Mouse (Mus musculus) cerebellum, adult 8-10 months (tissue): ENCODE results near the gene Rps8.
"Not testable (repeated sequence)": the region's sequence is repeated elsewhere in the genome, so short reads cannot be mapped to it uniquely, and the experiment has no call there.

Experiments
- DNase-seq: peaks from one replicate; pipeline ENCODE4 v3.0.0; 2022

The Rps8 gene

DNA sequence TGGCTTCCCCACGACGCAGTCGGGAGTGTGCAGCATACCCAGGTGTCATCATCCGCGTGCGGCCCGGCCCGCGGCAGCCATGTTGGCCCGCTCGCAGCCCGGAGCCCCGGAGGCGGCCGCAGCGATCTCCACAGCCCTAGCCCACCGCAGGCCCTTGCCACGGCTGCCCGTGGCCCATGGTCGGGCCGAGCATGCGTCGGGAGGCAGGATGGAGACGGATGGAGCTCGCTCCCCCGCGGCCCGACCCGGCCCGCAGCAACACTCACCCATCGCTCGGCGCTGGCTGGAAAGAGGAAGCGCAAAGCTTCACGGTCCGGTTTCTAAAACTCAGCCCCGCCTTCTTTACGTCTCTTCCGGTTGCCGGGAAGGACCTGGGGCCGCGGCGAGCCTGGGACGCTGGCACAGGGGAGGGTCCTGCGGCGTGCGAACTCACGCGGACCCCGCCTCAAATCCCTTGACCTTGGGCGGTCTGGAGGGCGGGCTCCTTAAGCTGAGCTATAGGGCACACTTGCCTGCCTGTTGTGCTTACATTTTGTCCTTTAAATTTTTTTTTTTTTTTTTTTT lies at the start of gene Rps8:
Gene Rps8 (minus strand): TSS at position 452 of the 564 bp plus-strand sequence.
- peak; percentile 81 for DNase-seq

DNA sequence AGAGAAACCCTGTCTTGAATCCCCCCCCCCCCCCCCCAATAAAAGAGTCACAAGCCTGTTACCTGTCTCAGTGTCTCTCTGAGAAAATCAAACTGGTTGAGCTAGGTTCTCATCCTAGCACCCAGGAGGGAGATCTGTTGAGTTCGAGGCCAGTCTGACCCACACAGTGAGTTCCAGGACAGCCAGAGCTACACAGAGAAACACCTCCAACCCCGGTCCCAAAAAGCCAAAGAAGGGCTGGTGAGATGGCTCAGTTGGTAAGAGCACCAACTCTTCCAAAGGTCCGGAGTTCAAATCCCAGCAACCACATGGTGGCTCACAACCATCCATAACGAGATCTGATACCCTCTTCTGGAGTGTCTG lies 46.9 kb upstream of the Rps8 start:
- DNase-seq, result no peak

DNA sequence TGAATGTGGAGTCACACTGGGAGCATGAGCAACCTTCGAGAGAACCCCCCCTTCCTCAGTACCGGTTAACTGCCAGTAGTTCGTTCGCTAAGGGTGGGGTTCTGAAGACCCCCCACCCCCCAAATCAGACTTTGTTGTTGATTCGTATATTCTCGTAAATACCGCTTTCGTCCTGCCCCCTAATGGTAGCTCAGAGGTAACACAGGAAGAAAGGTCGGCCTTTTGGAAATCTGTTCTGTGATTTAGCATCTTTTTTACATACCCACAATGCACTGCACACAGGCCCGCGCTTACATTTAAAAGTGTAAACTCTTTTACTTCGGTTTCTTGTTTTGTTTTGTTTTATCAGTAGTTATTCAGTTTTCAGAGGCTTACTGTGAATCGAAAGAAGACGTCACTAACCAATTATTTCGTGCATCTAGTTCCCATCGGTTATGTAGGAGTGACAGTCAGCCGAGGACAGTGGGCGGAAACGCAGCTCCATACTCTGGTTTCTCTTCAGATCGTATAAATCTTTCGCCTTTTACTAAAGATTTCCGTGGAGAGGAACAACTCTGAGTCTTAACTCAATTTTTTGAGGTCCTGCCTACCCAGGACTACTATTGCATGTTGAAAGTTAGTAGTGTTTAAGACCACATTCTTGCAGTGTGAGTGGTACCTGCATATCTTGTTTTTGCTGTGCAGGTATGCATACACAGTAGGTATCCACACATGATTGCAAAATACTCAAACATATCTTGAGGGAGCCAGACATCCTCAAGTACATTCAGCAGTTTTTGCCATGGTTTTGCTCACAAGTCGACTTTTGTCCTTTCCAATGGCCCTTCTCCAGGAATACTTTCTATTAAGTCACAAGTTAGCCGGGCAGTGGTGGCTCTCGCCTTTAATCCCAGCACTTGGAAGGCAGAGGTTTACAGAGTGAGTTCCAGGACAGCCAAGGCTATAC lies 46.3 kb upstream of the Rps8 start:
- DNase-seq, result peak; percentile 32

DNA sequence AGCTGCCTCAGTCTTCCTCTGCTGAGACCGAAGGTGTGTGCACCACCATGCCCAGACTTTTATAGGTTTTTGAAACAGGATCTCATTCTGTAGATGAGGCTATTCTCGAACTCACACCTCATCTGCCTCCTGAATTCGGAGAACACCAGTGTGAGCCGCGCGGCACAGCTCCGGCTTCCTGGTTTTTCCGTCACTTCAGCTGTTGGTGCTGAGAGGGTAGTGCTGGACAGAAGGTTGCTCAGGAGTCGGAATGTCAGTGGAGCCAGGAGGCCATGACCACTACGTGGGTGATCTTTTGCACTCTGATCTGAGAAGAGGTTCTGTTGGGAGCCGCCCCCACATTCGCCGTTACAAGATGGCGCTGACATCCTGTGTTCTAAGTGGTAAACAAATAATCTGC lies 35.8 kb upstream of the Rps8 start:
- no peak for DNase-seq

DNA sequence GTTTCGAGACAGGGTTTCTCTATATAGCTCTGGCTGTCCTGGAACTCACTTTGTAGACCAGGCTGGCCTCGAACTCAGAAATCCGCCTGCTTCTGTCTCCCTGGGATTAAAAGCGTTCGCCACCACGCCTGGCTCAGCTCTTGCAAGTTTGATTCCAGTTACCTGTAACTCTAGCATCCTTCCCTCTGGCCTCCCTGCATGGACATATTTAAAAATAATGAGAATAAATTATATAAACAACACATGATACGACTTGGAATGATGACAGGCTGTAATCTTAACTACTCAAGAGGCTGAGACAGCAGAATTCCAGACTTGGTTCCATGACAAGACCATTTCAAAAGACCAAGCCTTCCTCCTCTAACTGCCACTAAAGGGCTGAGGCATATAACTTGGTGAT lies 34.6 kb upstream of the Rps8 start:
- no peak for DNase-seq

DNA sequence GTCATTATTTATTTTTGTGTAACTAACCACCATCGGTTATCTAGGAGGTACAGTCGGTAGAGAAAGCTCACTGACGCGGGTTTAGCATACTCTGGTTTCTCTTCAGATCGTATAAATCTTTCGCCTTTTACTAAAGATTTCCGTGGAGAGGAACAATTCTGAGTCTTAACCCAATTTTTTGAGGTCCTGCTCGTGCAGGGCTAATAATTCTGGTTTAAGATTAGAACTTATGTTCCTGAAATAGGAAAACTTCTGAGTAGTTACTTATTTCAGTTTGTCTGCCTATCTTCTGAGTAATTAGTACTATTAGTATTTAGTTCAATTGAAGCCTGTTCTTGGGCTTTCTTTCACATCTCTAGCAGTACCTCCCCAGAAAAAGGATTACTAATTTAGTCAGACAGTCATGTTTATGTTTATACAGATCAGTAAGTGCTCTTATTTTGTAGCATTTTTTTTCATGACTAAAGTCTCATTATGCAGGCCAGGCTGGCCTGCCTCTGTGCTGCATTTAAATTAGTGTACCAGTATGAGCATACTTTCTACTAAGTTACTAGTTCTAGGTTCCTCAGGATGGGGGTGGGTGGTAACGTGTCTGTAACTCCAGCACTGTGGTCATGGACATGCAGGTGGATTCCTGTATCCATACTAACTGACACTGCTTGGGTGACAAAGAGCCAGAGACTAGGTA lies 34.0 kb upstream of the Rps8 start:
- DNase-seq, result no peak

DNA sequence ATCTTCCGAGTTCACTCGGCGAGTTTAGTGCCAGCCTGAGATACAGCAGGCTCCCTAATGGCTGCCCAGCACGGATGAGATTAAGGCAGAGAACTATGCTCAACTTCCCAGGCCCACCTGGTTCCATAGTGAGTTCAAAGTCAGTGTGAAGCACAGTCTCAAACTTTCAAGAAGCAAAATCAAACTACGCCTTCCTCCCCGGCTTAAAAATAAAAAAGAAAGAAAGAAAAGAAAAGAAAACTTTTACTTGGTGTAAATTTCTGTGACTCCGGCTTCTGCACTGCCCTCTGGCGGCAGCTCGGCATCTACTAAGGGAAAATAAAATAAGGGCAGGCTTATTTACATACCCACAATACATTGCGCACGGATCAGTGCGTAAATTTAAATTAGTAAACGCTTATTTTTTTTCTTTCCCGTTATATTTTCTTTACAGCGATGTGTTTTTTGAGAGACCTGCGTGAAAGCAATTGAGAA lies 33.4 kb upstream of the Rps8 start:
- DNase-seq, result peak; percentile 76

DNA sequence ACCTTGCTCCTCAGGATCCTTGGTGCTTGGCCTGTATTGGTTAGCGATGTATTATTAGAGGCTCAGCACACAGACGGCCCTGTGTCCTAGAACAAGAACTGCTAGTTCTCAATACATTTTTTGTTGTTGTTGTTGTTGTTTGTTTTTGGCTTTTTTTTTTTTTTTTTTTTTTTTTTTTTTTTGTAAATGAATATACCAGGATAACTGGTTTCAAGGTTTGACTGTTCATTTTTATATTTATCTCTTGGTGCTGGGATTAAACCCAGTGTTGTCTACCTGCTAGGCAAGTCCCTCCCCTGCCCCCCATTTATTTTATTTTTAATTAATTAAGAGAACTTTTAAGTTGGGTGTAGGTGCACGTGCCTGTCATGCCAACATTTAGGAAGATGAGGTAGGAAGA lies 32.9 kb upstream of the Rps8 start:
- no peak for DNase-seq

DNA sequence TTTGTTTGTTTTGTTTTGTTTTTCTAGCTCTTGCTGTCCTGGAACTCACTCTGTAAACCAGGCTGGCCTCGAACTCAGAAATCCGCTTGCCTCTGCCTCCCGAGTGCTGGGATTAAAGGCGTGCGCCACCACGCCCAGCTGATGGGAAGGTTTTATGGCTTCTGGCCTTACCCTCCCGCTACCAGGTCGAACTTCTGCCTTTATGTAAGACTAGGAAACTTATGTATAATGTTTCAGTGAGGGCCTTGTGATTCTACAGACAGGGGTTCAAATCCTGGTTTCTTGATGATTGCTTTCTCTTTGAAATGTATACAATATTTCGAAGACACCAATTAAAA lies 26.7 kb upstream of the Rps8 start:
- not testable (repeated sequence) for DNase-seq

DNA sequence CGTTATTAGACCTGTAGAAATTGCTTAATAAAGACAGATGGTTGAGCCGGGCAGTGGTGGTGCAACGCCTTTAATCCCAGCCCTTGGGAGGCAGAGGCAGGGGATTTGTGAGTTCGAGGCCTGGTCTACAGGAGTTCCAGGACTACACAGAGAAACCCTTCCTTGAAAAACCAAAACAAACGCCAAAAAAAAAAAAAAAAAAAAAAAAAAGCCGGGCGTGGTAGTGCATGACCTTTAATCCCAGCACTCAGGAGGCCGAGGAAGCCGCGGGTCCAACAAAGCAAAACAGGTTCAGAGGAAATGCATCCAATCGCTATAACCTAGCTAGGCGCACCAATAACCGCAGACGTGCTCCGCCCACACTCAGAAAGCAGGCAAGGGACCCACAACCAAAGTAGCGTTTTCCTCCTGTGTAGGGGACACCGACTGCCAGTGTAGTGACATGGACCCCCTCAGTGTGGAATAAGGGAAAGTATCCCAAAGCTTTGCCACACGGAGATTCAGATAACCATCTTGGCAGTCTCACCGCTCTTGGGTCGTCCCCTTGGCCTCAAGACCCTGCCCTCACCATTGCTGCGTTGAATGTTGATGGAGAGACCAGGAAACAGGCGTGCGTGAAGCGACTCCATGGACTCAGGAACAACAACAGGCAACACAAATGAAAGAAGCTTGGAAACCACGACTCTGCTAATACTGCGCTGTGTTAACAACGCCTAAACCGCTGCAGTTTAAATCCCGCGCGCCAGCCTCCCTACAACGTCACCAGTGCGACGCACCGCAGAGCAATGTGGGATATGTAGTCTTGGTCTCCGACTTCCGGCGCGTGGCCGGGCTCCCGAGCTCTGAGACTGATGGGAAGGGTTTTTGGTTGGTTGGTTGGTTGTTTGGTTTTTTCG lies 26.1 kb upstream of the Rps8 start, which contains the start of gene Kif2c:
Gene Kif2c (minus strand): TSS at position 777 of the 896 bp plus-strand sequence.
- DNase-seq, result peak; percentile 86

DNA sequence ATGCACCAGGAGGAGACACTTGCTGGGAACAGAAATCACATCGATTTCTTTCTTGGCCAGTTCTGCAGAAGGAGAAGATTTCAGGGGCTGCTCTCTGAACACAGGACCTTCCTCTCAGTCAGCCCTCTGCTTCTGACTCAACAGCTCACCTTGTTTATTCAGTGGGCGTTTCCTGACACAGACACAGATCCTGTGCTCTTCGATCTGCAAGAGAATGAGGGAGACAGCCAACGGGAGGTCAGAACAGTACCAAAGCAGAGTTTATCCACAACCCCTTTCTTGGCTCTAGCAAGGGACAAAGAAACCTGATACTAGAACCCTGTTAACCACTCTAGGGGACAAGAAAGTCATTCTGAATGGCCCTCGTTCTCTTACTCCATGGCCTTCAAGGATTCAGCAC lies 13.9 kb upstream of the Rps8 start:
- no peak for DNase-seq

DNA sequence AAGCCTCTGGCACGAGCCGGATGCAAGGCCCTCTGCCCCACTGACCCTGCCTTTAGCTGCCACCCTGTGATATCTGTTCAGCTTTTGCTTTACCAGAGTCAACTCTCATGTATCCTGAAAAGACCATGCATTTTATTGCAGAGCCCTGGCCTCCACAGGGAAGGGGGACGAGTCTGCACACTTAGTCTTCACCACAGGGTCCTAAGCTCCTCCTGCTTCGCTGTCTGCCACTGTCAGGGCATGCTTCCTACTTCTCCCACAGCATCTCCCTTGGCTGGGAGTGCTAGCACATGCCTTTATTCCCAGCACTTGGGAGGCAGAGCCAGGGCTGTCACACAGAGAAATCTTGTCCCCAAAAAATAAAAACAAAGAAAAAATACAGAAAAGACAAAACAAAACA lies 5.1 kb upstream of the Rps8 start:
- no peak for DNase-seq

DNA sequence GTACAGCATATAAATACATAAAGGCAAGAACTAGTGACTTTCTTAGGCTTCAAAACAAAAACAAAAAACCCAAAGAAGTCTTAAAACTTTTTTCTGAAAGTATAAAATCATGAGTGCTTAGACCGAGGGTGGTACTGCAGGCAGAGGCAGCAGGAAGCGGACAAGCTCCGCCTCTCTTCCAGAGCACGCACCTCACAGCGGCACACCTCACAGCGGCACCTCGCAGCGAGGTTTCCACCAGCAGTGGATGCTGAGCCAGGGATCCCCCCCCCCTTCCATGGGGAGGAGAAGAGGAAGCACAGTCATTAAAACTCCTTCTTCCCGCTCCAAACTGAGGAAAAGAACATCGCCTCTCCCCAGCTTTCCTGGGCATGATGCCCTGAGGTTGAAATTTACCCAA lies 3.6 kb upstream of the Rps8 start:
- DNase-seq, result no peak

DNA sequence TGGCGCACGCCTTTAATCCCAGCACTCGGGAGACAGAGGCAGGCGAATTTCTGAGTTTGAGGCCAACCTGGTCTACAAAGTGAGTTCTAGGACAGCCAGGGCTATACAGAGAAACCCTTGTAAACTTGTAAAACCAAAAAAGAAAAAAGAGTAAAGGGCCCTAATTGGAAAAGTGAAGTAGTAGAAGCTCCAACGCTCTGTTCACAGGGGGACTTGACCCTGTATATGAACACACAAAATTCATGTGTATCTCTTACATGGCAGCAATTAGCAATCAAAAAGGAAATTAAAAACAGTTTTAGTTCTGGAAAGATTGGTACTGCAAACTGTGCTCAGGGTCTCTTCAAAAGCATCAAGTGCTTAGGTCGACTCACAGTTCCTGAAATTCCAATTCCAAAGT lies 329 bp upstream of the Rps8 start:
- DNase-seq, result no peak

DNA sequence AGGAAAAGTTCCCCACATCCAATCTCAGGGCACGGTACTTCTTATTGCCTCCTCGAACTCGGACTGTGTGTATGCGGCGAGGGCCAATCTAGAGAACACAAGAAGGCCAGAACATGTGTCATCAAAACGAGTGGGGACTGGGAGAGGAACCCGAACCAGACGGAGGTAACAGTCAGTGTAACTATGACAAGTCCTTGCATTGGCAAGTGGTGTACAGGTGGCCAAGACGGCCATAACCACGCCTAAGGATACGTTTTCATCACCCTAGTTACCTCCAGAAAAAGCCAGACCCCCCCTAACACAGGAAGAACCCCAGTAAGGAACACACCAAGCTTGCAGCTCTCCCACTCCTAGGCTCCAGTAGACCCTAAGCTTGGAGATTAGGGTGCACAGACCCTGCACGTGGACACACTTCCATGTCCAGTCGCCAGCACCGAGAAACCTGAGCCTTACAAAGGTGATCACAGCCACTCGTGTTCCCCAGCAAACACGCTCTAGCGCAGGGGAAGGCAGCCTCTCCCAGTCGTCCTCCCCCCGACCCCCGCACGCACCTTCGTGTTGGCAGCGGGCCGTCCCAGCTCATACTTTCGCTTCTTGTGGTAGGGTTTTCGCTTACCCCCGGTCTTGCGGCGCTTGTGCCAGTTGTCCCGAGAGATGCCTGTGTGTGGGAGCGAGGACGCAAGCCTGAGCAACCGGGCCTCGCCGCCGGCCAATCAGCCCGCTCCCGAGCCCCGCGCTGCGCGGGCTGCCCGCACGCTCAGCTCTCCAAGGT lies 837 bp downstream of the Rps8 start:
- no peak for DNase-seq

DNA sequence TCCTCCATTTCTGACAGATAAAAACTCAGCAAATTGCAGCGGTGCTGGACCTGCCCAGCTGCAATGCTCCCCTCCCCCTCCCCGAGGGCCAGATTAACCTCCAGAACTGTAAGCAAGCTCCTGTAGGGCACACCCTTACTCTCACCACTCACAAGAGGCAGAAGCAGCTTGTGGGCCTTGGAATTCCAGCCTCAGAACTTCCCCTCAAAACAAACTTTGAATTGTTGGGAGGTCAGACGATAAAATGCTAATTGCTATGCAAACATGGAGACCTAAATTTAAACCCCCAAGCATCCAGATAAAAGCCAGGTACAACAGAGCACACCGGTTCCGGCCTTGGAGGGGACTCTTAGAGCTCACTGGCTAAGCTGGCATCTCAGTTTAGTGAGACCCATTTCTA lies 3.3 kb downstream of the Rps8 start:
- DNase-seq, result no peak

DNA sequence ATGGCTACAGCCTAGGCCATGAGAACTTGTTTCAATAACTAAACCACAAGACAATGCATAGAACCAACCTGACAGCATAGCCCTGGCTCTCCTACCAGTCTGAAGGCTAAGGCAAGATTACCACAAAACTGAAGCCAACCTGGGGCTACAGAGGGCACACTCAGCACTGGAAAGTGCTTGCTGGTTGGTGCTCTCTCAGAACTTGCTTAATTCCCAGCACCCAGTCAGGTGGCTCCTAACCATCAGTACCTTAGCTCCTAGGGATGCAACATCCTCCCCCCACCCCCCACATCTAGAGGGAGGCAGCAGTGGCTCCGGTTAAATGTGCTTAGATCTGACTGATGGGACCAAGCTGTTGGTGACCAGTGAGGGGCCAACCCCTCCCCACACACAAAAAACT lies 4.6 kb downstream of the Rps8 start:
- DNase-seq, result no peak

DNA sequence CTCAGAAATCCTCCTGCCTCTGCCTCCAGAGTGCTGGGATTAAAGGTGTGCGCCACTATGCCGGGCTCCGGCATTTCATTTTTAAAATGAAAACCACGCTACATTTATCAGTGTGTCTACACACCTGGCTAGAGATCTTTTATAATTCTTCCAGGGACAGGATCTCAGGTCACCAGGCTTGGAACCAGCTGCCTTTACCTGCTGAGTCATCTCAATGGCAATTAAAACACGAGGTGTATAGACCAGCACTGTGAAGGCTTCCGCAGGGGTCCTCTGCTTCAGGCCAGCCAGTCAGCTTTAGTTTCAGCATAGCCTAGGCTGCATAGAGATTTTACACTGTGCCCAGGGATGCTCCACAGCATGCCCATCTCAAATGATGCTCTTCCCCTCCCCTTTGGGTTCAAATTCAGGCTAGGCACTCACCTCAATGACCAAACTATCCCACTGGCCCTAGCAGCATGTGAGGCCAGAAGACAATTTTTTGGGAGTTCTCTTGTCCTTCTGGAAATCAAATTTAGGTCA lies 5.8 kb downstream of the Rps8 start:
- DNase-seq, result no peak

DNA sequence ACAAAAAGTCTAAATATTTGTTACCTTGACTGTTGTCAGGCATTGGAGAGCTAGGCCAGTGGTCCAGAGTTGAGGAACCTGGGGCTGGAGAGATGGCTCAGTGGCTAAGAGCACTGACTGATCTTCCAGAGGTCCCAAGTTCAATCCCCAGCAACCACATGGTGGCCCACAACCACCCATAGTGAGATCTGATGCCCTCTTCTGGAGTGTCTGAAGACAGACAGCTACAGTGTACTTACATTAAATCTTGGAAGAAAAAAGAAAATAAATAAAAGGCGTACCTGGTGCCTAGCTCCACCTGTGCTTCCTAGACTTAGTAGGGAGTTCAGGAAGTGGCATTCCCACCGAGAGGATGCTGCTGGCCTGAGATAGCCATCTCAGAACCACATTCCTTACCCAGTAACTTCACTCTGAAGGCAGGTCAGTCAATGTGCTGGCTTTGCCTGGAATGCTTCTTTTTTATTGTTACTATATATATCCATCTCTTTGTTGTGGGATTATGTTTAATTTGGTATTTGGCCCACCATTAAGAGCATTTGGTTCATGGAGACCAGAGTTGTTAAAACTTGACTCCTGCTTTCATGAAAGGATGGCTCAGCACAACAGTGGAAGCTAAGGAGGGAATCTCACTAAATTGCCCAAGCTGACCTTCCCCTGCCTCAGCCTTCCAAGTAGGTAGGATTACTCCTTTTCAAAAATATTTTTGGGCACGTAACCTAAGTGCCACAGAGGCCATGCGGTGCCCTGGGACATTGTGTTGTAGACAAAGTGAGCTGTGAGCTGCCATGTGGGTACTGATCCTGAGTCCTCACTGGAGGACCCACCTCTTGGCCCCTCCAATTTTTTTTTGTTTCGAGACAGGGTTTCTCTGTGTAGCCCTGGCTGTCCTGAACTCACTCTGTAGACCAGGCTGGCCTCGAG lies 6.5 kb downstream of the Rps8 start:
- no peak for DNase-seq

DNA sequence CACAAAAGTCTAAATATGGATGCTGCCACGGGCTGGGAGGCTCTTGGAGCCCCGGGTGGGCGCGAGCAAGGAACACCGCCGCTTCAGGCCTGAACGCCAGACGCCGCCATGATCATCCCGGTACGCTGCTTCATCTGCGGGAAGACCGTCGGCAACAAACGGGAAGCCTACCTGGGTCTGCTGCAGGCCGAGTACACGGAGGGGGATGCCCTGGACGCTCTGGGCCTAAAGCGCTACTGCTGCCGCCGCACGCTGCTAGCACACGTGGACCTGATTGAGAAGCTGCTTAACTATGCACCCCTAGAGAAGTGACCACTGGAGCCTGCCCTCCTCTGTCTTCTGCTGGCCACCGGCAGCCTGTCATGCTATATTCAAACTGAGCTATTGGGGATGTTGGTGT lies 7.2 kb downstream of the Rps8 start:
- no peak for DNase-seq
